Mouse (Mus musculus) G1E (cell line): ENCODE results near the gene Insm1. TPM values are rescaled to one million over a fixed set of nuclear protein-coding genes. Genes with fewer than 3 reads are reported as not detected.

Source experiments
- ATAC-seq: 2 replicates; pipeline ENCODE4 v1.8.0; 2016; ENCODE audit warnings: mild to moderate bottlenecking; ENCODE audit not compliant: insufficient number of reproducible peaks, poor library complexity, low FRiP score, severe bottlenecking; ENCODE audit errors: extremely low read depth
- DNase-seq: peaks from one replicate; pipeline ENCODE4 v3.0.0; 2012; ENCODE audit warnings: low spot score
- H3K27me3 ChIP-seq: 2 replicates; pipeline ENCODE4 v1.6.1; 2012; ENCODE audit warnings: mild to moderate bottlenecking, low read length, inconsistent platforms; ENCODE audit not compliant: insufficient read depth
- H3K36me3 ChIP-seq: replicated peaks from 2 replicates; pipeline ENCODE3; 2012; ENCODE audit warnings: mild to moderate bottlenecking, inconsistent platforms
- H3K4me1 ChIP-seq: 2 replicates; pipeline ENCODE4 v1.6.1; 2012; ENCODE audit warnings: low read depth, low read length, inconsistent platforms, mixed read lengths; ENCODE audit not compliant: insufficient read depth
- H3K4me3 ChIP-seq: 2 replicates; pipeline ENCODE4 v1.5.1; 2012; ENCODE audit warnings: low read depth, mild to moderate bottlenecking, inconsistent platforms, low read length, moderate library complexity, mixed read lengths
- H3K9me3 ChIP-seq: replicated peaks from 2 replicates; pipeline ENCODE4 v1.6.1; 2012; ENCODE audit warnings: inconsistent platforms
- CTCF ChIP-seq: IDR thresholded peaks from 2 replicates; pipeline ENCODE4 v1.5.1; 2012; ENCODE audit warnings: low read depth, low read length, inconsistent platforms, mixed read lengths
- GATA1 ChIP-seq: IDR thresholded peaks from 2 replicates; pipeline ENCODE4 v1.6.1; 2012; ENCODE audit warnings: borderline replicate concordance, low read length, inconsistent platforms, mixed read lengths
- GATA2 ChIP-seq: IDR thresholded peaks from 2 replicates; pipeline ENCODE4 v1.6.1; 2012; ENCODE audit warnings: low read depth, low read length, inconsistent platforms, borderline replicate concordance
- POLR2AphosphoS5 ChIP-seq: IDR thresholded peaks from 2 replicates; pipeline ENCODE4 v1.6.1; 2012; ENCODE audit warnings: low read depth, low read length, inconsistent platforms; ENCODE audit not compliant: insufficient replicate concordance
- TAL1 ChIP-seq: conservative IDR thresholded peaks from 2 replicates; pipeline ENCODE4 v1.6.1; 2012; ENCODE audit warnings: low read depth, low read length, inconsistent platforms, mixed read lengths
- polyA plus RNA-seq: library from polyadenylated mRNA; stranded (reverse); fragments of >175 nt; gene quantifications from 2 replicates; pipeline ENCODE4 v1.2.3, GENCODE M21; 2012
- total RNA-seq, 2 experiments: library from RNA; stranded (forward) in 1 of 2; stranded (reverse) in 1 of 2; fragments of 200-1000 nt in 1 of 2; fragments of >200 nt in 1 of 2; fragmentation: Nextera tagmentation in 1 of 2; gene quantifications; 2 replicates each; pipeline ENCODE4 v1.2.3; 2014 to 2017

Insm1 gene
- total and polyA plus RNA-seq, 3 experiments, result 0.05 TPM; not detected in 2

GRCm38 (mm10) chr2:146266539-146266938, 44.8 kb downstream of the Insm1 start:
- H3K36me3 ChIP-seq, result peaks cover 22% of the 10 kb centered on the region
- no peak for ATAC-seq
- H3K4me1 ChIP-seq, result no peaks in the 10 kb centered on the region

More at GRCm38 (mm10) chr2:146266539-146266938, 44.8 kb downstream of the Insm1 start:
- no peak overlapping the region for H3K4me3 ChIP-seq
- no peaks in the 10 kb centered on the region for H3K27me3 ChIP-seq
- no peaks in the 10 kb centered on the region for H3K9me3 ChIP-seq
- TF ChIP-seq CTCF (no peak), TAL1 (no peak), POLR2AphosphoS5 (no peak), GATA1 (no peak), GATA2 (no peak)
- DNase-seq, result no peak
